Mouse (Mus musculus) right cerebral cortex, postnatal 25 days (tissue): ENCODE measurements around the gene Btn2a2.

Experiments
- DNase-seq: peaks from one replicate; pipeline ENCODE4 v3.0.0; 2022

The Btn2a2 gene

GRCm38 (mm10) chr13:23495526-23495925 is 6.9 kb upstream of the Btn2a2 start:
- DNase-seq: no peak

- no peak for DNase-seq
Measured at GRCm38 (mm10) chr13:23491990-23492389, 3.3 kb upstream of the Btn2a2 start.

- no peak for DNase-seq
Measured at GRCm38 (mm10) chr13:23491263-23491662, 2.6 kb upstream of the Btn2a2 start.

GRCm38 (mm10) chr13:23490863-23491262 is 2.2 kb upstream of the Btn2a2 start:
- no peak for DNase-seq

- no peak for DNase-seq
Measured at GRCm38 (mm10) chr13:23485271-23485670, 3.4 kb downstream of the Btn2a2 start.

- no peak for DNase-seq
Measured at GRCm38 (mm10) chr13:23483153-23483552, 5.5 kb downstream of the Btn2a2 start.

GRCm38 (mm10) chr13:23475658-23476057 is 13.0 kb downstream of the Btn2a2 start:
- no peak for DNase-seq

GRCm38 (mm10) chr13:23466911-23467310 is 21.7 kb downstream of the Btn2a2 start:
- DNase-seq: peak; percentile 38

GRCm38 (mm10) chr13:23466306-23466705 is 22.4 kb downstream of the Btn2a2 start:
- DNase-seq: no peak

GRCm38 (mm10) chr13:23465600-23466109 is 23.0 kb downstream of the Btn2a2 start, which contains the start of gene Btn1a1:
Gene Btn1a1 (minus strand): TSS chr13:23465901.
- DNase-seq: no peak

- DNase-seq: no peak
Measured at GRCm38 (mm10) chr13:23464841-23465366, 23.8 kb downstream of the Btn2a2 start.

GRCm38 (mm10) chr13:23464224-23464637 is 24.4 kb downstream of the Btn2a2 start:
- DNase-seq: peak; percentile 35

GRCm38 (mm10) chr13:23463381-23464223 is 25.1 kb downstream of the Btn2a2 start:
- peak; percentile 80 for DNase-seq

GRCm38 (mm10) chr13:23462669-23463068 is 26.0 kb downstream of the Btn2a2 start:
- DNase-seq: no peak

GRCm38 (mm10) chr13:23462063-23462462 is 26.6 kb downstream of the Btn2a2 start:
- DNase-seq: no peak

GRCm38 (mm10) chr13:23459264-23459846 is 29.3 kb downstream of the Btn2a2 start:
- DNase-seq: no peak

GRCm38 (mm10) chr13:23453926-23454325 is 34.7 kb downstream of the Btn2a2 start:
- DNase-seq: no peak

GRCm38 (mm10) chr13:23453362-23453862 is 35.2 kb downstream of the Btn2a2 start:
- DNase-seq: peak; percentile 73

- peak; percentile 84 for DNase-seq
Measured at GRCm38 (mm10) chr13:23450398-23450797, 38.3 kb downstream of the Btn2a2 start.

- DNase-seq: peak; percentile 48
Measured at GRCm38 (mm10) chr13:23449235-23450095, 39.2 kb downstream of the Btn2a2 start.

- DNase-seq: no peak
Measured at GRCm38 (mm10) chr13:23448758-23449157, 39.9 kb downstream of the Btn2a2 start.

GRCm38 (mm10) chr13:23446498-23446952 is 42.1 kb downstream of the Btn2a2 start:
- peak; percentile 82 for DNase-seq
